8 mouse cellular contexts compared by ENCODE assay signal in genomic region chr12:64966101-64966631, GRCm38 (mm10). TPM values are rescaled to one million over a fixed set of nuclear protein-coding genes. Genes with fewer than 3 reads are reported as not detected.
DNase-seq lines count a peak whose midpoint lies in the region; ATAC-seq lines count a peak whose summit lies in the region.

No protein-coding gene starts in this region.

- peaks cover 7% of the 10 kb centered on the region; the same call in 1 of the 2 replicates for H3K36me3 ChIP-seq in embryonic facial prominence, embryonic 14.5 days (ENCODE audit: control insufficient read depth, insufficient read depth, low read length)
- no peaks in the 10 kb centered on the region for H3K36me3 ChIP-seq in heart, embryonic 12.5 days
- no peaks in the 10 kb centered on the region for H3K36me3 ChIP-seq in liver, embryonic 15.5 days (replicated peaks)
- H3K36me3 ChIP-seq in neural tube, embryonic 12.5 days = no peaks in the 10 kb centered on the region

- H3K4me1 ChIP-seq in embryonic facial prominence, embryonic 14.5 days (ENCODE audit: control insufficient read depth, insufficient read depth, low read length) = peaks cover 23% of the 10 kb centered on the region
- peaks cover 29% of the 10 kb centered on the region for H3K4me1 ChIP-seq in heart, embryonic 12.5 days (replicated peaks)
- peaks cover 46% of the 10 kb centered on the region for H3K4me1 ChIP-seq in liver, embryonic 15.5 days (replicated peaks)
- H3K4me1 ChIP-seq in neural tube, embryonic 12.5 days = peaks cover 36% of the 10 kb centered on the region

- H3K27ac ChIP-seq in embryonic facial prominence, embryonic 14.5 days (replicated peaks; ENCODE audit: low read depth, low read length) = peak overlapping the region; percentile 85
- peak overlapping the region; percentile 86 for H3K27ac ChIP-seq in heart, embryonic 12.5 days (ENCODE audit: poor library complexity, severe bottlenecking)
- peak overlapping the region; percentile 81 for H3K27ac ChIP-seq in liver, embryonic 15.5 days (replicated peaks)
- H3K27ac ChIP-seq in neural tube, embryonic 12.5 days = peak overlapping the region; percentile 63

- no peaks in the 10 kb centered on the region for H3K27me3 ChIP-seq in embryonic facial prominence, embryonic 14.5 days (replicated peaks; ENCODE audit: control insufficient read depth, insufficient read depth, low read length)
- H3K27me3 ChIP-seq in heart, embryonic 12.5 days (replicated peaks) = no peaks in the 10 kb centered on the region
- H3K27me3 ChIP-seq in liver, embryonic 15.5 days = no peaks in the 10 kb centered on the region
- H3K27me3 ChIP-seq in neural tube, embryonic 12.5 days (replicated peaks) = no peaks in the 10 kb centered on the region

- peak; percentile 55 for DNase-seq in 3T3-L1 (ENCODE audit: low read depth, low spot score)
- DNase-seq in T-cell, adult 2 months (ENCODE audit: low spot score) = peak; percentile 72
- DNase-seq in embryonic facial prominence, embryonic 14.5 days (ENCODE audit: low spot score) = peak; percentile 42
- peak; percentile 67 for DNase-seq in kidney, postnatal 10 days
- peak; percentile 71 for DNase-seq in testis, postnatal 14 days (ENCODE audit: low spot score)

- peak overlapping the region; percentile 69 for H3K4me3 ChIP-seq in embryonic facial prominence, embryonic 14.5 days (ENCODE audit: low read depth, low read length)
- H3K4me3 ChIP-seq in heart, embryonic 12.5 days = peak overlapping the region; percentile 89
- peak overlapping the region; percentile 93 for H3K4me3 ChIP-seq in liver, embryonic 15.5 days (replicated peaks)
- peak overlapping the region; percentile 68 for H3K4me3 ChIP-seq in neural tube, embryonic 12.5 days

- H3K9me3 ChIP-seq in embryonic facial prominence, embryonic 14.5 days (ENCODE audit: control insufficient read depth, low read length) = no peaks in the 10 kb centered on the region
- H3K9me3 ChIP-seq in heart, embryonic 12.5 days (replicated peaks) = no peaks in the 10 kb centered on the region
- H3K9me3 ChIP-seq in liver, embryonic 15.5 days (replicated peaks) = no peaks in the 10 kb centered on the region
- no peaks in the 10 kb centered on the region for H3K9me3 ChIP-seq in neural tube, embryonic 12.5 days

- peak; percentile 20 for ATAC-seq in embryonic facial prominence, embryonic 14.5 days (ENCODE audit: low read depth)
- ATAC-seq in heart, embryonic 12.5 days (ENCODE audit: insufficient number of reproducible peaks, low FRiP score) = peak; percentile 35
- peak; percentile 12 for ATAC-seq in liver, embryonic 15.5 days (ENCODE audit: insufficient read depth)
- ATAC-seq in neural tube, embryonic 12.5 days (ENCODE audit: low FRiP score, low read depth) = no peak; the same call in 1 of the 2 replicates

- peak overlapping the region; percentile 76 for H3K9ac ChIP-seq in embryonic facial prominence, embryonic 14.5 days (ENCODE audit: low read depth, low read length)
- H3K9ac ChIP-seq in heart, embryonic 12.5 days = peak overlapping the region; percentile 89
- H3K9ac ChIP-seq in liver, embryonic 15.5 days = peak overlapping the region; percentile 91
- peak overlapping the region; percentile 82 for H3K9ac ChIP-seq in neural tube, embryonic 12.5 days

- H3K4me2 ChIP-seq in embryonic facial prominence, embryonic 14.5 days (ENCODE audit: low read depth, low read length) = peak overlapping the region; percentile 89
- H3K4me2 ChIP-seq in heart, embryonic 12.5 days = peak overlapping the region; percentile 97
- peak overlapping the region; percentile 90 for H3K4me2 ChIP-seq in liver, embryonic 15.5 days
- H3K4me2 ChIP-seq in neural tube, embryonic 12.5 days (replicated peaks) = peak overlapping the region; percentile 99

- WGBS in embryonic facial prominence, embryonic 14.5 days = 0% methylated on average over 29 of the region's 44 CpGs
- under 1% methylated on average over 44 of the region's 44 CpGs for WGBS in heart, embryonic 12.5 days
- WGBS in liver, embryonic 15.5 days (ENCODE audit: insufficient replicate concordance) = under 1% methylated on average over 44 of the region's 44 CpGs
- under 1% methylated on average over 44 of the region's 44 CpGs for WGBS in neural tube, embryonic 12.5 days

RNA-seq across cellular contexts. Expression of gene Togaram1, which starts 0.6 kb away (rescaled TPM):
- 26.3 and 28.6 TPM in 2 replicates for polyA plus RNA-seq in embryonic facial prominence, embryonic 14.5 days (2014; fragmentation: Nextera tagmentation; extraction: Ambion mirVana)
- 19.5 and 22.1 TPM in 2 replicates for polyA plus RNA-seq in heart, embryonic 12.5 days (2016; fragmentation: Nextera tagmentation; extraction: Ambion mirVana)
- polyA plus RNA-seq in liver, embryonic 15.5 days (2015; fragmentation: Nextera tagmentation; extraction: Ambion mirVana) = 6.0 and 6.5 TPM in 2 replicates
- 25.8 and 26.6 TPM in 2 replicates for polyA plus RNA-seq in neural tube, embryonic 12.5 days (2016; fragmentation: Nextera tagmentation; extraction: Ambion mirVana)

RNA-seq across cellular contexts. Expression of gene Klhl28, which starts 0.8 kb away (rescaled TPM):
- polyA plus RNA-seq in embryonic facial prominence, embryonic 14.5 days (2014; fragmentation: Nextera tagmentation; extraction: Ambion mirVana) = 16.7 and 18.8 TPM in 2 replicates
- polyA plus RNA-seq in heart, embryonic 12.5 days (2016; fragmentation: Nextera tagmentation; extraction: Ambion mirVana) = 11.3 and 11.4 TPM in 2 replicates
- 2.8 and 3.5 TPM in 2 replicates for polyA plus RNA-seq in liver, embryonic 15.5 days (2015; fragmentation: Nextera tagmentation; extraction: Ambion mirVana)
- 19.4 and 22.5 TPM in 2 replicates for polyA plus RNA-seq in neural tube, embryonic 12.5 days (2016; fragmentation: Nextera tagmentation; extraction: Ambion mirVana)

RNA-seq across cellular contexts. Expression of gene Gm527, which starts 48.5 kb away (rescaled TPM):
- polyA plus RNA-seq in embryonic facial prominence, embryonic 14.5 days (2014; fragmentation: Nextera tagmentation; extraction: Ambion mirVana) = 4.0 and 5.3 TPM in 2 replicates
- 2.2 and 2.6 TPM in 2 replicates for polyA plus RNA-seq in heart, embryonic 12.5 days (2016; fragmentation: Nextera tagmentation; extraction: Ambion mirVana)
- polyA plus RNA-seq in liver, embryonic 15.5 days (2015; fragmentation: Nextera tagmentation; extraction: Ambion mirVana) = 0.43 and 0.79 TPM in 2 replicates
- 3.9 and 5.6 TPM in 2 replicates for polyA plus RNA-seq in neural tube, embryonic 12.5 days (2016; fragmentation: Nextera tagmentation; extraction: Ambion mirVana)
